Mouse (Mus musculus): ENCODE results near the gene Alox15. TPM values are rescaled to one million over a fixed set of nuclear protein-coding genes. Genes with fewer than 3 reads are reported as not detected.
"Not testable (repeated sequence)": the region's sequence is repeated elsewhere in the genome, so short reads cannot be mapped to it uniquely, and the experiment has no call there.

Alox15 gene
- polyA plus RNA-seq, 1 experiment from 2014 or later, result not detected

- H3K9me3 ChIP-seq (ENCODE audit: control insufficient read depth, low read length), result no peaks in the 10 kb centered on the region
- H3K9ac ChIP-seq (replicated peaks; ENCODE audit: low read length), result no peak overlapping the region
- no peak overlapping the region for H3K27ac ChIP-seq (replicated peaks; ENCODE audit: low read depth, low read length)
- H3K36me3 ChIP-seq (ENCODE audit: control insufficient read depth, insufficient read depth, low read length), result no peaks in the 10 kb centered on the region
- no peak for DNase-seq
- ATAC-seq (ENCODE audit: low FRiP score, low TSS enrichment), result no peak
- no peak overlapping the region for H3K4me2 ChIP-seq (ENCODE audit: low read length)
- no peaks in the 10 kb centered on the region for H3K27me3 ChIP-seq (ENCODE audit: control insufficient read depth, insufficient read depth, low read length)
- no peak overlapping the region for H3K4me3 ChIP-seq (replicated peaks; ENCODE audit: low read depth, low read length)
- no peaks in the 10 kb centered on the region for H3K4me1 ChIP-seq (ENCODE audit: control insufficient read depth, insufficient read depth, low read length)
Measured at GRCm38 (mm10) chr11:70372396-70372795, 20.6 kb upstream of the Alox15 start.

GRCm38 (mm10) chr11:70368626-70369025, 16.8 kb upstream of the Alox15 start:
- H3K9me3 ChIP-seq (ENCODE audit: control insufficient read depth, low read length); H3K4me1 ChIP-seq (ENCODE audit: control insufficient read depth, insufficient read depth, low read length); H3K27ac ChIP-seq (replicated peaks; ENCODE audit: low read depth, low read length); H3K9ac ChIP-seq (replicated peaks; ENCODE audit: low read length); H3K4me3 ChIP-seq (replicated peaks; ENCODE audit: low read depth, low read length); DNase-seq; H3K4me2 ChIP-seq (ENCODE audit: low read length); H3K36me3 ChIP-seq (ENCODE audit: control insufficient read depth, insufficient read depth, low read length); H3K27me3 ChIP-seq (ENCODE audit: control insufficient read depth, insufficient read depth, low read length); ATAC-seq (ENCODE audit: low FRiP score, low TSS enrichment): not testable (repeated sequence)
- WGBS, result 75% methylated on average over 2 of the region's 2 CpGs

- not testable (repeated sequence) for ATAC-seq (ENCODE audit: low FRiP score, low TSS enrichment); H3K9me3 ChIP-seq (ENCODE audit: control insufficient read depth, low read length); H3K36me3 ChIP-seq (ENCODE audit: control insufficient read depth, insufficient read depth, low read length); H3K4me3 ChIP-seq (replicated peaks; ENCODE audit: low read depth, low read length); H3K4me2 ChIP-seq (ENCODE audit: low read length); H3K27me3 ChIP-seq (ENCODE audit: control insufficient read depth, insufficient read depth, low read length); H3K9ac ChIP-seq (replicated peaks; ENCODE audit: low read length); H3K4me1 ChIP-seq (ENCODE audit: control insufficient read depth, insufficient read depth, low read length); H3K27ac ChIP-seq (replicated peaks; ENCODE audit: low read depth, low read length); DNase-seq
- 88% methylated on average over 6 of the region's 6 CpGs for WGBS
Measured at GRCm38 (mm10) chr11:70367701-70368100, 15.9 kb upstream of the Alox15 start.

GRCm38 (mm10) chr11:70348630-70349029, 3.2 kb downstream of the Alox15 start:
- H3K9ac ChIP-seq (replicated peaks; ENCODE audit: low read length), result no peak overlapping the region
- H3K27ac ChIP-seq (replicated peaks; ENCODE audit: low read depth, low read length), result no peak overlapping the region
- no peak for DNase-seq
- ATAC-seq (ENCODE audit: low FRiP score, low TSS enrichment), result no peak
- peaks cover 31% of the 10 kb centered on the region for H3K27me3 ChIP-seq (ENCODE audit: control insufficient read depth, insufficient read depth, low read length)
- H3K4me1 ChIP-seq (ENCODE audit: control insufficient read depth, insufficient read depth, low read length), result peaks cover 7% of the 10 kb centered on the region; the same call in 1 of the 2 replicates
- H3K4me3 ChIP-seq (replicated peaks; ENCODE audit: low read depth, low read length), result no peak overlapping the region
- WGBS, result 85% methylated on average over 9 of the region's 9 CpGs
- no peak overlapping the region for H3K4me2 ChIP-seq (ENCODE audit: low read length)
- no peaks in the 10 kb centered on the region for H3K9me3 ChIP-seq (ENCODE audit: control insufficient read depth, low read length)
- no peaks in the 10 kb centered on the region for H3K36me3 ChIP-seq (ENCODE audit: control insufficient read depth, insufficient read depth, low read length)

GRCm38 (mm10) chr11:70347861-70348260, 4.0 kb downstream of the Alox15 start:
- H3K27me3 ChIP-seq (ENCODE audit: control insufficient read depth, insufficient read depth, low read length), result peaks cover 26% of the 10 kb centered on the region
- H3K27ac ChIP-seq (replicated peaks; ENCODE audit: low read depth, low read length), result no peak overlapping the region
- 84% methylated on average over 10 of the region's 10 CpGs for WGBS
- H3K4me3 ChIP-seq (replicated peaks; ENCODE audit: low read depth, low read length), result no peak overlapping the region
- no peaks in the 10 kb centered on the region for H3K9me3 ChIP-seq (ENCODE audit: control insufficient read depth, low read length)
- H3K4me2 ChIP-seq (ENCODE audit: low read length), result no peak overlapping the region
- DNase-seq (no peak), ATAC-seq (ENCODE audit: low FRiP score, low TSS enrichment) (no peak)
- no peak overlapping the region for H3K9ac ChIP-seq (replicated peaks; ENCODE audit: low read length)
- H3K36me3 ChIP-seq (ENCODE audit: control insufficient read depth, insufficient read depth, low read length), result no peaks in the 10 kb centered on the region
- peaks cover 7% of the 10 kb centered on the region; the same call in 1 of the 2 replicates for H3K4me1 ChIP-seq (ENCODE audit: control insufficient read depth, insufficient read depth, low read length)

GRCm38 (mm10) chr11:70345546-70345945, 6.3 kb downstream of the Alox15 start:
- Histone ChIP-seq H3K4me3 (replicated peaks; ENCODE audit: low read depth, low read length) (no peak overlapping the region), H3K9ac (replicated peaks; ENCODE audit: low read length) (no peak overlapping the region), H3K36me3 (ENCODE audit: control insufficient read depth, insufficient read depth, low read length) (no peaks in the 10 kb centered on the region), H3K27ac (replicated peaks; ENCODE audit: low read depth, low read length) (no peak overlapping the region), H3K4me1 (ENCODE audit: control insufficient read depth, insufficient read depth, low read length) (no peaks in the 10 kb centered on the region), H3K9me3 (ENCODE audit: control insufficient read depth, low read length) (no peaks in the 10 kb centered on the region), H3K4me2 (ENCODE audit: low read length) (no peak overlapping the region), H3K27me3 (ENCODE audit: control insufficient read depth, insufficient read depth, low read length) (peaks cover 5% of the 10 kb centered on the region)
- no peak for DNase-seq
- 94% methylated on average over 8 of the region's 8 CpGs for WGBS
- ATAC-seq (ENCODE audit: low FRiP score, low TSS enrichment), result no peak

- Histone ChIP-seq H3K9me3 (ENCODE audit: control insufficient read depth, low read length) (no peaks in the 10 kb centered on the region), H3K4me3 (replicated peaks; ENCODE audit: low read depth, low read length) (no peak overlapping the region), H3K36me3 (ENCODE audit: control insufficient read depth, insufficient read depth, low read length) (no peaks in the 10 kb centered on the region), H3K27ac (replicated peaks; ENCODE audit: low read depth, low read length) (no peak overlapping the region), H3K27me3 (ENCODE audit: control insufficient read depth, insufficient read depth, low read length) (0 out of 2 replicates have a peak, but pooled peaks cover under 1% of the 10 kb centered on the region), H3K9ac (replicated peaks; ENCODE audit: low read length) (no peak overlapping the region), H3K4me1 (ENCODE audit: control insufficient read depth, insufficient read depth, low read length) (no peaks in the 10 kb centered on the region), H3K4me2 (ENCODE audit: low read length) (no peak overlapping the region)
- ATAC-seq (ENCODE audit: low FRiP score, low TSS enrichment), result no peak
- no peak for DNase-seq
- WGBS, result 88% methylated on average over 10 of the region's 10 CpGs
Measured at GRCm38 (mm10) chr11:70345061-70345460, 6.8 kb downstream of the Alox15 start.

- 25% methylated on average over 7 of the region's 7 CpGs for WGBS
- no peak overlapping the region for H3K9ac ChIP-seq (replicated peaks; ENCODE audit: low read length)
- no peak for ATAC-seq (ENCODE audit: low FRiP score, low TSS enrichment)
- H3K4me1 ChIP-seq (ENCODE audit: control insufficient read depth, insufficient read depth, low read length), result no peaks in the 10 kb centered on the region
- no peak overlapping the region for H3K4me2 ChIP-seq (ENCODE audit: low read length)
- H3K4me3 ChIP-seq (replicated peaks; ENCODE audit: low read depth, low read length), result no peak overlapping the region
- H3K27me3 ChIP-seq (ENCODE audit: control insufficient read depth, insufficient read depth, low read length), result no peaks in the 10 kb centered on the region
- no peak overlapping the region for H3K27ac ChIP-seq (replicated peaks; ENCODE audit: low read depth, low read length)
- H3K9me3 ChIP-seq (ENCODE audit: control insufficient read depth, low read length), result no peaks in the 10 kb centered on the region
- no peak for DNase-seq
- H3K36me3 ChIP-seq (ENCODE audit: control insufficient read depth, insufficient read depth, low read length), result no peaks in the 10 kb centered on the region
Measured at GRCm38 (mm10) chr11:70339481-70339880, 12.3 kb downstream of the Alox15 start.

- H3K27ac ChIP-seq (replicated peaks; ENCODE audit: low read depth, low read length), result no peak overlapping the region
- no peaks in the 10 kb centered on the region for H3K36me3 ChIP-seq (ENCODE audit: control insufficient read depth, insufficient read depth, low read length)
- no peaks in the 10 kb centered on the region for H3K27me3 ChIP-seq (ENCODE audit: control insufficient read depth, insufficient read depth, low read length)
- 38% methylated on average over 4 of the region's 4 CpGs for WGBS
- DNase-seq (peak; percentile 81), ATAC-seq (ENCODE audit: low FRiP score, low TSS enrichment) (no peak)
- no peak overlapping the region for H3K4me3 ChIP-seq (replicated peaks; ENCODE audit: low read depth, low read length)
- H3K4me1 ChIP-seq (ENCODE audit: control insufficient read depth, insufficient read depth, low read length), result no peaks in the 10 kb centered on the region
- no peaks in the 10 kb centered on the region for H3K9me3 ChIP-seq (ENCODE audit: control insufficient read depth, low read length)
- H3K4me2 ChIP-seq (ENCODE audit: low read length), result no peak overlapping the region
- no peak overlapping the region for H3K9ac ChIP-seq (replicated peaks; ENCODE audit: low read length)
Measured at GRCm38 (mm10) chr11:70334477-70334876, 17.4 kb downstream of the Alox15 start.
